Comparison of ENCODE assay signal across 17 mouse cellular contexts in the genomic region with DNA sequence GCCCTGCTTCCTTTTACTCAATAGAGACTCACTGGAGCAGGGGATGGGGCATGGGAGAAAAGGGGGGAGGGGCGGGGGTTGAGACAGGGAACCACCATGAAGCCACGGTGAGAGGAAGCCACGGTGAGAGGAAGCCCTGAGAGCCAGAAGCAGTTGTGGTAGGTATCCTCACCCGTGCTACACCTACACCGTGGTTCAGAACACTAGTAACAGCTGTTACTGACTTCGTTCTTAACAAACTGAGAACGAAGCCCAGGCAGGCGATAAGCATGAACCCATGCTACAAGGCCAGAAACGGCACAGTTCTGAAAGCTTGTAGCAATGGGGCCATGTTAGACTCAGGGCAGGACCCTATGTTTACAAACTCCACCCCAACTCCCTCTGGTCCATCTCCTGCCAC. TPM values are rescaled to one million over a fixed set of nuclear protein-coding genes. Genes with fewer than 3 reads are reported as not detected.
DNase-seq lines count a peak whose midpoint lies in the region; ATAC-seq and TF ChIP-seq lines count a peak whose summit lies in the region.
"Had no signal": no experiment of that assay in that cellular context is flagged by ENCODE, and none has a peak within 500 bp of the region (broad histone marks: within the 10 kb centered on the region; RNA-seq: fewer than 3 reads in every experiment).

No protein-coding gene starts in this region.

- no peaks in the 10 kb centered on the region for H3K27me3 ChIP-seq in heart, adult 2 months (ENCODE audit: control insufficient read depth, insufficient read depth, low read length)
- H3K27me3 ChIP-seq in kidney, embryonic 16.5 days (ENCODE audit: insufficient read depth, low read length), result no peaks in the 10 kb centered on the region
- H3K27me3 ChIP-seq in embryonic facial prominence, embryonic 14.5 days (replicated peaks; ENCODE audit: control insufficient read depth, insufficient read depth, low read length), result no peaks in the 10 kb centered on the region
- H3K27me3 ChIP-seq in limb, embryonic 15.5 days, result no peaks in the 10 kb centered on the region
- no peaks in the 10 kb centered on the region for H3K27me3 ChIP-seq in hindbrain, embryonic 12.5 days
- H3K27me3 ChIP-seq: CH12.LX had no signal

- no peak for ATAC-seq in kidney, embryonic 16.5 days (ENCODE audit: low FRiP score, low TSS enrichment)
- no peak for ATAC-seq in embryonic facial prominence, embryonic 14.5 days (ENCODE audit: low read depth)
- no peak for ATAC-seq in limb, embryonic 15.5 days (ENCODE audit: insufficient number of reproducible peaks, low FRiP score, low TSS enrichment, low read depth)
- no peak for ATAC-seq in hindbrain, embryonic 12.5 days (ENCODE audit: low FRiP score)

- no peak overlapping the region for H3K9ac ChIP-seq in heart, adult 2 months (ENCODE audit: low read depth, low read length)
- H3K9ac ChIP-seq in kidney, embryonic 16.5 days (replicated peaks; ENCODE audit: low read length), result no peak overlapping the region
- H3K9ac ChIP-seq in embryonic facial prominence, embryonic 14.5 days (ENCODE audit: low read depth, low read length), result no peak overlapping the region
- no peak overlapping the region for H3K9ac ChIP-seq in limb, embryonic 15.5 days
- no peak overlapping the region for H3K9ac ChIP-seq in hindbrain, embryonic 12.5 days
- H3K9ac ChIP-seq: hindbrain, embryonic 14.5 days had no signal

- peaks cover 7% of the 10 kb centered on the region for H3K4me1 ChIP-seq in heart, adult 2 months (ENCODE audit: control insufficient read depth, insufficient read depth, low read length)
- H3K4me1 ChIP-seq in kidney, embryonic 16.5 days (ENCODE audit: insufficient read depth, low read length), result 0 out of 2 replicates have a peak, but pooled peaks cover 4% of the 10 kb centered on the region
- peaks cover 36% of the 10 kb centered on the region for H3K4me1 ChIP-seq in embryonic facial prominence, embryonic 14.5 days (ENCODE audit: control insufficient read depth, insufficient read depth, low read length)
- peaks cover 43% of the 10 kb centered on the region for H3K4me1 ChIP-seq in limb, embryonic 15.5 days
- H3K4me1 ChIP-seq in hindbrain, embryonic 12.5 days, result no peaks in the 10 kb centered on the region

- peak overlapping the region; percentile 15; the same call in 1 of the 2 replicates for H3K27ac ChIP-seq in heart, adult 2 months
- peak overlapping the region; percentile 41; the same call in 1 of the 2 replicates for H3K27ac ChIP-seq in kidney, embryonic 16.5 days (ENCODE audit: low read length)
- H3K27ac ChIP-seq in embryonic facial prominence, embryonic 14.5 days (replicated peaks; ENCODE audit: low read depth, low read length), result peak overlapping the region; percentile 57; the same call in 1 of the 2 replicates
- peak overlapping the region; percentile 51 for H3K27ac ChIP-seq in limb, embryonic 15.5 days
- no peak overlapping the region for H3K27ac ChIP-seq in hindbrain, embryonic 12.5 days
- H3K27ac ChIP-seq: heart, embryonic 10.5 days; hindbrain, embryonic 14.5 days had no signal

- H3K4me3 ChIP-seq in heart, adult 2 months, result no peak overlapping the region
- no peak overlapping the region for H3K4me3 ChIP-seq in kidney, embryonic 16.5 days (ENCODE audit: low read length)
- H3K4me3 ChIP-seq in embryonic facial prominence, embryonic 14.5 days (ENCODE audit: low read depth, low read length), result no peak overlapping the region
- no peak overlapping the region for H3K4me3 ChIP-seq in limb, embryonic 15.5 days
- no peak overlapping the region for H3K4me3 ChIP-seq in hindbrain, embryonic 12.5 days
- H3K4me3 ChIP-seq: heart, embryonic 10.5 days had no signal

- H3K79me2 ChIP-seq in heart, adult 2 months (replicated peaks; ENCODE audit: control insufficient read depth, insufficient read depth, low read length), result no peaks in the 10 kb centered on the region

- no peak overlapping the region for H3K4me2 ChIP-seq in kidney, embryonic 16.5 days (replicated peaks; ENCODE audit: low read depth, low read length)
- H3K4me2 ChIP-seq in embryonic facial prominence, embryonic 14.5 days (ENCODE audit: low read depth, low read length), result no peak overlapping the region
- H3K4me2 ChIP-seq in limb, embryonic 15.5 days, result no peak overlapping the region
- H3K4me2 ChIP-seq in hindbrain, embryonic 12.5 days (replicated peaks), result no peak overlapping the region
- H3K4me2 ChIP-seq: hindbrain, embryonic 14.5 days had no signal

- no peaks in the 10 kb centered on the region for H3K9me3 ChIP-seq in kidney, embryonic 16.5 days (ENCODE audit: low read length)
- H3K9me3 ChIP-seq in embryonic facial prominence, embryonic 14.5 days (ENCODE audit: control insufficient read depth, low read length), result no peaks in the 10 kb centered on the region
- no peaks in the 10 kb centered on the region for H3K9me3 ChIP-seq in limb, embryonic 15.5 days
- no peaks in the 10 kb centered on the region for H3K9me3 ChIP-seq in hindbrain, embryonic 12.5 days (replicated peaks)
- H3K9me3 ChIP-seq: heart, embryonic 10.5 days had no signal

- no peak for DNase-seq in heart, adult 2 months
- no peak for DNase-seq in heart, postnatal 36 days
- DNase-seq in kidney, postnatal 14 days, result no peak
- no peak for DNase-seq in embryonic facial prominence, embryonic 14.5 days (ENCODE audit: low spot score)
- DNase-seq: cerebellum, postnatal 10 days; gastrocnemius, postnatal 14 days; kidney, postnatal 10 days; layer of hippocampus, adult 9-11 months; lung, postnatal 10 days; spleen, adult 18-20 months; thymus, postnatal 14 days had no signal

- intact Hi-C loops in heart, adult 2 months (cut with DNase I), result no loop called here
- intact Hi-C loops in heart, postnatal 36 days (cut with DNase I), result no loop called here

- H3K36me3 ChIP-seq in heart, adult 2 months (ENCODE audit: control insufficient read depth, insufficient read depth, low read length), result no peaks in the 10 kb centered on the region
- H3K36me3 ChIP-seq in kidney, embryonic 16.5 days (ENCODE audit: insufficient read depth, low read length), result no peaks in the 10 kb centered on the region
- H3K36me3 ChIP-seq in embryonic facial prominence, embryonic 14.5 days (ENCODE audit: control insufficient read depth, insufficient read depth, low read length), result peaks cover 8% of the 10 kb centered on the region; the same call in 1 of the 2 replicates
- H3K36me3 ChIP-seq in limb, embryonic 15.5 days, result peaks cover 13% of the 10 kb centered on the region
- H3K36me3 ChIP-seq in hindbrain, embryonic 12.5 days, result no peaks in the 10 kb centered on the region

- 70% methylated on average over 9 of the region's 9 CpGs for WGBS in heart, adult 2 months
- WGBS in kidney, embryonic 16.5 days, result 90% methylated on average over 9 of the region's 9 CpGs
- 86% methylated on average over 9 of the region's 9 CpGs for WGBS in embryonic facial prominence, embryonic 14.5 days
- WGBS in limb, embryonic 15.5 days, result 82% methylated on average over 9 of the region's 9 CpGs
- WGBS in hindbrain, embryonic 12.5 days, result 87% methylated on average over 9 of the region's 9 CpGs

- TF ChIP-seq POLR2A in heart, adult 2 months (IDR thresholded peaks at IDR 0.05; ENCODE audit: insufficient read depth, low read depth, low read length), result no peak

- no peak for TF ChIP-seq CTCF in heart, adult 2 months (IDR thresholded peaks at IDR 0.05)

- no peak for TF ChIP-seq EP300 in heart, adult 2 months (IDR thresholded peaks at IDR 0.05; ENCODE audit: insufficient read depth, low read depth, low read length)

RNA-seq across cellular contexts. Expression of gene Tgfb2, which starts 9.6 kb away (rescaled TPM):
- total RNA-seq in heart, adult 2 months (2021), result 1 to 10 TPM; 4.6 to 5.1 TPM
- 1.5 and 2.1 TPM in 2 replicates for polyA plus RNA-seq in heart, adult 2 months (2012; rRNA removed)
- total RNA-seq in heart, postnatal 36 days (2021), result 1 to 10 TPM; 4.2 to 8.1 TPM
- 17.5 and 20.6 TPM in 2 replicates for polyA plus RNA-seq in kidney, embryonic 16.5 days (2015; fragmentation: Nextera tagmentation; extraction: Ambion mirVana)
- polyA plus RNA-seq in embryonic facial prominence, embryonic 14.5 days (2014; fragmentation: Nextera tagmentation; extraction: Ambion mirVana), result 47.8 and 67.6 TPM in 2 replicates
- polyA plus RNA-seq in limb, embryonic 15.5 days (2015; fragmentation: Nextera tagmentation; extraction: Ambion mirVana), result 73.8 and 75.6 TPM in 2 replicates
- 45.8 and 48.4 TPM in 2 replicates for polyA plus RNA-seq in hindbrain, embryonic 12.5 days (2016; fragmentation: Nextera tagmentation; extraction: Ambion mirVana)

RNA-seq across cellular contexts. Expression of gene Rrp15, which starts 52.9 kb away (rescaled TPM):
- total RNA-seq in heart, adult 2 months (2021), result 1 to 10 TPM; 8.9 to 9.5 TPM
- 2.9 TPM in 2 replicates for polyA plus RNA-seq in heart, adult 2 months (2012; rRNA removed)
- 1 to 10 TPM; 9.0 to 9.7 TPM for total RNA-seq in heart, postnatal 36 days (2021)
- polyA plus RNA-seq in kidney, embryonic 16.5 days (2015; fragmentation: Nextera tagmentation; extraction: Ambion mirVana), result 69.3 and 73.1 TPM in 2 replicates
- polyA plus RNA-seq in embryonic facial prominence, embryonic 14.5 days (2014; fragmentation: Nextera tagmentation; extraction: Ambion mirVana), result 59.7 and 61.5 TPM in 2 replicates
- 61.3 and 64.6 TPM in 2 replicates for polyA plus RNA-seq in limb, embryonic 15.5 days (2015; fragmentation: Nextera tagmentation; extraction: Ambion mirVana)
- polyA plus RNA-seq in hindbrain, embryonic 12.5 days (2016; fragmentation: Nextera tagmentation; extraction: Ambion mirVana), result 41.3 and 44.0 TPM in 2 replicates

Comparison
In these comparisons a context has a peak if more than half of its experiments do, and no peak if none do; other contexts are left out.
1. RNA of gene Rrp15, which starts 52.9 kb away (polyA plus RNA-seq): 69.3 to 73.1 TPM in kidney, embryonic 16.5 days, 61.3 to 64.6 TPM in limb, embryonic 15.5 days, 59.7 to 61.5 TPM in embryonic facial prominence, embryonic 14.5 days and 41.3 to 44.0 TPM in hindbrain, embryonic 12.5 days; 2.9 TPM in heart, adult 2 months; every median in the first group is over 10 times any median in the second.